Mouse (Mus musculus) heart, postnatal 0 days (tissue): ENCODE measurements around the gene Tnfrsf21.

Experiments used
- CTCF ChIP-seq: IDR thresholded peaks from 2 replicates; pipeline ENCODE4 v1.5.1; 2016; ENCODE audit warnings: antibody characterized with exemption, control low read depth, low read depth
- EP300 ChIP-seq: IDR thresholded peaks from 2 replicates; pipeline ENCODE4 v1.6.1; 2016; ENCODE audit warnings: antibody characterized with exemption, low read depth

DNA sequence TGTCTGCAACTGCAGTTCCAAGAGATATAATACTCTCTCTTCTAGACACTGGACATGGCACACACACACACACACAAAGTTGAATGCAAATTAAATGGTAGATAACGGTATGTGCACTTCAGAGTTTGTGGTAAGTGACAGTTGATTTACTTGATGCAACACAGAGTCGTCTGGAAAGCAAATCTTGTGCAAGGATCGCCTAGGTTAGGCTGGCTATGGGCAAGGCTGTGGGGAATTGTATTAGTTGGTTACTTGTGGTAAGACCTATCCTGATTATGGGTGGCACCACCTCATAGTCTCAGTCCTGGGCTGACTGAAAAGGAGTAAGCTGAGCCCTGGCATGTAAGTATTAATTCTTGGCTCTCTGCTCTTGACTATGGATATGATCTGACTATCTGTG lies 112.0 kb downstream of the Tnfrsf21 start:
- TF ChIP-seq CTCF (no peak), EP300 (no peak)
